Mouse (Mus musculus): ENCODE results near the gene Csdc2.

DNA sequence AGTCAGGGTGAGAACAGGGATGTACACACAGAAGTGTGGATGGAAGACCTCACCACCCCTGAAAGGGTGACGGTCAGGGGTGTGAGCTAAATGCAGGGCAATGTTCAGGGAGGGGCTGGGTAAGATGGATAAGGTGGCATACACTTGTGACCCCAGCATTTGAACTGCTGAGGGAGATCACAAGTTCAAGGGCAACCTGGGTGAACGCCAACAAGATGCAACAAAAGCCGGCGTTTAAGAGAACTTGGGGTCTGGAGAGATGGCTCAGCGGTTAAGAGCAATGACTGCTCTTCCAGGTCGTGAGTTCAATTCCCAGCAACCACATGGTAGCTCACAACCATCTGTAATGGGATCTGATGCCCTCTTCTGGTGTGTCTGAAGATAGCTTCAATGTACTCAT, 18.2 kb downstream of the Csdc2 start:
- TF ChIP-seq POLR2A (IDR thresholded peaks at IDR 0.05; ENCODE audit: control insufficient read depth, extremely low read depth, insufficient read depth, low read length, poor library complexity) (no peak), CTCF (IDR thresholded peaks at IDR 0.05; ENCODE audit: borderline replicate concordance, control insufficient read depth, extremely low read depth, insufficient read depth, low read length, poor library complexity) (no peak)
